Mouse (Mus musculus): ENCODE data around the gene Cacna1c. TPM values are rescaled to one million over a fixed set of nuclear protein-coding genes. Genes with fewer than 3 reads are reported as not detected.

The Cacna1c gene
- polyA plus RNA-seq, 1 experiment from 2014 or later: 7.1 TPM

DNA sequence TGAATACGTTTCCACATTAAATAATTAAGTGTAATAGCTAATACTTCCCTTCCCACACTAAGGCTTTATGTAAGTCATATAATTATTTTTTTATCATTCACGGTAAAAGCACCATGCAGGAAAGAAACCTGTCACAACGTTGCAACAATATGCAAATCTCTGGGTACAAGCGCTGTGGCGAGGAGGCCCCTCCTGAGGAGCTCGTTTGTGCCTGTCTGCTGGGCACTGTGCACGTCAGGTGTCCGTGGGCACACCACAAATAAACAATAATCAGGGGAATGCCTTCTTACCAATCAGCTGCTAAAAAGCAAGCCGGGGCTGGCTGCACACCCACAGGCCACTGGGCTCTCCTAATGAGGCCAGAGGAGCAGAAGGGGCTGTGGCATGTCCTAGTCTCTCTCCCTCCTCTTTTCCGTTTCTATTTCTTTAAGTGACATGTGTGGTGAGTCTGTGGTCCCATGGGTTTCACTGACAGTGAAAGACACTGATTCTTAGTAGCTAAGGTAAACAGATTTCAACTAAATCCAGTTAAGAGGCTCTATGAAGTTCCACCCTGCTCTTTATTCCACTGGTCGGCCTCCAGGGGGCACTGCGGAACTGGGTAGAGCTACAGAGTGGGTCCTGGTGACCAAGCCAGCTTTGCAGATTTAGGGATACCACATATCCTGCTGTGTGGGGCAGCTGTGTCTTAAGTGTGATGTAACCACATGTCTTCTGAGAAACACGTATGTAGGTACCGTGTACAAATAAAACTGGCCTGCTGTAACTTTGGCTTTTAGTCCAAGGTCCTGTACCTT is 549.8 kb downstream of the Cacna1c start:
- Histone ChIP-seq H3K4me3 (replicated peaks; ENCODE audit: low read depth, low read length) (no peak overlapping the region), H3K4me2 (ENCODE audit: low read length) (no peak overlapping the region), H3K27ac (replicated peaks; ENCODE audit: low read depth, low read length) (no peak overlapping the region), H3K9me3 (ENCODE audit: control insufficient read depth, low read length) (no peaks in the 10 kb centered on the region), H3K9ac (replicated peaks; ENCODE audit: low read length) (no peak overlapping the region), H3K27me3 (ENCODE audit: control insufficient read depth, insufficient read depth, low read length) (no peaks in the 10 kb centered on the region), H3K36me3 (ENCODE audit: control insufficient read depth, insufficient read depth, low read length) (peaks cover 6% of the 10 kb centered on the region), H3K4me1 (ENCODE audit: control insufficient read depth, insufficient read depth, low read length) (no peaks in the 10 kb centered on the region)
- 43% methylated on average over 14 of the region's 14 CpGs for WGBS
- ATAC-seq (ENCODE audit: low FRiP score, low TSS enrichment) (peak; percentile 75), DNase-seq (peak; percentile 84)

GRCm38 (mm10) chr6:118644866-118645265 is 551.4 kb downstream of the Cacna1c start:
- DNase-seq: no peak
- no peak overlapping the region for H3K27ac ChIP-seq (replicated peaks; ENCODE audit: low read depth, low read length)
- H3K4me3 ChIP-seq (replicated peaks; ENCODE audit: low read depth, low read length): no peak overlapping the region
- H3K4me1 ChIP-seq (ENCODE audit: control insufficient read depth, insufficient read depth, low read length): no peaks in the 10 kb centered on the region
- H3K9ac ChIP-seq (replicated peaks; ENCODE audit: low read length): no peak overlapping the region
- H3K27me3 ChIP-seq (ENCODE audit: control insufficient read depth, insufficient read depth, low read length): no peaks in the 10 kb centered on the region
- H3K9me3 ChIP-seq (ENCODE audit: control insufficient read depth, low read length): no peaks in the 10 kb centered on the region
- ATAC-seq (ENCODE audit: low FRiP score, low TSS enrichment): no peak
- H3K4me2 ChIP-seq (ENCODE audit: low read length): no peak overlapping the region
- H3K36me3 ChIP-seq (ENCODE audit: control insufficient read depth, insufficient read depth, low read length): no peaks in the 10 kb centered on the region
- WGBS: 89% methylated on average over 12 of the region's 12 CpGs

- H3K9ac ChIP-seq (replicated peaks; ENCODE audit: low read length): no peak overlapping the region
- H3K27ac ChIP-seq (replicated peaks; ENCODE audit: low read depth, low read length): no peak overlapping the region
- ATAC-seq (ENCODE audit: low FRiP score, low TSS enrichment) (no peak), DNase-seq (no peak)
- H3K27me3 ChIP-seq (ENCODE audit: control insufficient read depth, insufficient read depth, low read length): no peaks in the 10 kb centered on the region
- 93% methylated on average over 2 of the region's 2 CpGs for WGBS
- H3K9me3 ChIP-seq (ENCODE audit: control insufficient read depth, low read length): no peaks in the 10 kb centered on the region
- no peaks in the 10 kb centered on the region for H3K4me1 ChIP-seq (ENCODE audit: control insufficient read depth, insufficient read depth, low read length)
- no peaks in the 10 kb centered on the region for H3K36me3 ChIP-seq (ENCODE audit: control insufficient read depth, insufficient read depth, low read length)
- H3K4me3 ChIP-seq (replicated peaks; ENCODE audit: low read depth, low read length): no peak overlapping the region
- H3K4me2 ChIP-seq (ENCODE audit: low read length): no peak overlapping the region
Measured at GRCm38 (mm10) chr6:118643541-118643940, 552.7 kb downstream of the Cacna1c start.

DNA sequence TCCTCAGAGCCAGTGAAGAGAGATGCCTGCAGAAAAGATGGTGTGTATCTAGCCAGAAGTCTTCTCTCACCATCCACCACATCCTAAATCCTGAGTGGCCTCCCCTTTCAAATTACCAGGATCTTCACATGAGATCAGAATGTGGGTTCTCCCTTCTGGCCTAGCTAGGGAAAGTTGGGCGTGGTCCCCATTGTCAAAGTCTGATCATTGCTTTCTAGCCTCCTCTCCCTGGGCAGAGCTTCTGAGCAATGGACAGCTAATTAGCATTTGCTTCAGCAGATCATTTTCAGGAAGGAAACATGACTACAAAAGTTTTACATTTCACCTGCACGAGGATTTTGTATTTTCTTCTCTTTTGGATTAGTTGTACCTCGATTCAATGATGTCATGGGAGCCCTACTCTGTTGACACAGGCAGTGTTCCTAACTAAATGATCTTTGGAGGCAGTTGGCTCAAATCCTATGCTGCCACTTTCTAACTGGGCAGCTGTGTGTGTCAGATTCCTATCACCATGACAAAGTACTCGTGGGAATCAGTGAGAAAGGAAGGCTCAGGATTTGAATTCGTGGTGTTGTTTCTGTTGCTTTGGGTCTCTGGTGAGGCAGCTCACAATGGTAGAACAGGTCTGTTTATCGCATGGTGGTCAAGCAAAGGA is 554.4 kb downstream of the Cacna1c start:
- Histone ChIP-seq H3K27ac (replicated peaks; ENCODE audit: low read depth, low read length) (no peak overlapping the region), H3K36me3 (ENCODE audit: control insufficient read depth, insufficient read depth, low read length) (peaks cover 12% of the 10 kb centered on the region), H3K9ac (replicated peaks; ENCODE audit: low read length) (no peak overlapping the region), H3K4me3 (replicated peaks; ENCODE audit: low read depth, low read length) (no peak overlapping the region), H3K4me2 (ENCODE audit: low read length) (no peak overlapping the region), H3K4me1 (ENCODE audit: control insufficient read depth, insufficient read depth, low read length) (no peaks in the 10 kb centered on the region), H3K27me3 (ENCODE audit: control insufficient read depth, insufficient read depth, low read length) (no peaks in the 10 kb centered on the region), H3K9me3 (ENCODE audit: control insufficient read depth, low read length) (peaks cover 11% of the 10 kb centered on the region)
- 78% methylated on average over 6 of the region's 6 CpGs for WGBS
- ATAC-seq (ENCODE audit: low FRiP score, low TSS enrichment) (no peak), DNase-seq (no peak)

- H3K4me1 ChIP-seq (ENCODE audit: control insufficient read depth, insufficient read depth, low read length): no peaks in the 10 kb centered on the region
- 57% methylated on average over 2 of the region's 2 CpGs for WGBS
- no peak overlapping the region for H3K9ac ChIP-seq (replicated peaks; ENCODE audit: low read length)
- H3K36me3 ChIP-seq (ENCODE audit: control insufficient read depth, insufficient read depth, low read length): peaks cover 15% of the 10 kb centered on the region
- no peak for DNase-seq
- H3K27me3 ChIP-seq (ENCODE audit: control insufficient read depth, insufficient read depth, low read length): no peaks in the 10 kb centered on the region
- H3K9me3 ChIP-seq (ENCODE audit: control insufficient read depth, low read length): peaks cover 15% of the 10 kb centered on the region
- H3K27ac ChIP-seq (replicated peaks; ENCODE audit: low read depth, low read length): no peak overlapping the region
- no peak overlapping the region for H3K4me3 ChIP-seq (replicated peaks; ENCODE audit: low read depth, low read length)
- no peak for ATAC-seq (ENCODE audit: low FRiP score, low TSS enrichment)
- H3K4me2 ChIP-seq (ENCODE audit: low read length): no peak overlapping the region
Measured at GRCm38 (mm10) chr6:118639816-118640215, 556.4 kb downstream of the Cacna1c start.

GRCm38 (mm10) chr6:118638911-118639310 is 557.3 kb downstream of the Cacna1c start:
- no peak overlapping the region for H3K9ac ChIP-seq (replicated peaks; ENCODE audit: low read length)
- H3K36me3 ChIP-seq (ENCODE audit: control insufficient read depth, insufficient read depth, low read length): peaks cover 15% of the 10 kb centered on the region
- H3K4me2 ChIP-seq (ENCODE audit: low read length): no peak overlapping the region
- no peaks in the 10 kb centered on the region for H3K27me3 ChIP-seq (ENCODE audit: control insufficient read depth, insufficient read depth, low read length)
- peaks cover 15% of the 10 kb centered on the region for H3K9me3 ChIP-seq (ENCODE audit: control insufficient read depth, low read length)
- H3K4me3 ChIP-seq (replicated peaks; ENCODE audit: low read depth, low read length): no peak overlapping the region
- no peak for ATAC-seq (ENCODE audit: low FRiP score, low TSS enrichment)
- WGBS: 91% methylated on average over 2 of the region's 2 CpGs
- no peak for DNase-seq
- H3K27ac ChIP-seq (replicated peaks; ENCODE audit: low read depth, low read length): no peak overlapping the region
- H3K4me1 ChIP-seq (ENCODE audit: control insufficient read depth, insufficient read depth, low read length): no peaks in the 10 kb centered on the region

- Histone ChIP-seq H3K36me3 (ENCODE audit: control insufficient read depth, insufficient read depth, low read length) (peaks cover 8% of the 10 kb centered on the region), H3K4me2 (ENCODE audit: low read length) (no peak overlapping the region), H3K4me3 (replicated peaks; ENCODE audit: low read depth, low read length) (no peak overlapping the region), H3K27ac (replicated peaks; ENCODE audit: low read depth, low read length) (no peak overlapping the region), H3K4me1 (ENCODE audit: control insufficient read depth, insufficient read depth, low read length) (no peaks in the 10 kb centered on the region), H3K27me3 (ENCODE audit: control insufficient read depth, insufficient read depth, low read length) (no peaks in the 10 kb centered on the region), H3K9ac (replicated peaks; ENCODE audit: low read length) (no peak overlapping the region), H3K9me3 (ENCODE audit: control insufficient read depth, low read length) (peaks cover 11% of the 10 kb centered on the region)
- ATAC-seq (ENCODE audit: low FRiP score, low TSS enrichment): no peak
- DNase-seq: no peak
- 92% methylated on average over 2 of the region's 2 CpGs for WGBS
Measured at GRCm38 (mm10) chr6:118632491-118632890, 563.7 kb downstream of the Cacna1c start.

DNA sequence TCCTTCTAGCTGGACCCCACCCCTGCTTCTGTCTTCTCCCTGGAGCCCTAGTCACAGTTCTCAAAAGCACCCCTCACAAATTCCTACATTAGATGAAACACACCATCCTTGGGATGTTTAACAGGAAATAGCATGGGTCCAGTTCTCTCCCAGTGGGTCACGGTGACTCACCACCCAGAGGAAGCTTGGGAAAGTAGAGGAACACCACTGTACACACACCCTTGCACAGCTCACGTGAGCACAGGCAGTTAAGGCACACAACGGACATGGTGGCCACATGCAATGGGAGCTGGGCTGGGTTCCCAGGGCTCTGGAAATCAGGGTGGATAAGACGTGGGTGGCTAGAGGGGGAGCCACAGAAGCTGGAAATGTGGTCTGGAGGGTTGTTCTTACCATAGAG is 566.2 kb downstream of the Cacna1c start:
- ATAC-seq (ENCODE audit: low FRiP score, low TSS enrichment): no peak
- no peak for DNase-seq
- Histone ChIP-seq H3K4me1 (ENCODE audit: control insufficient read depth, insufficient read depth, low read length) (no peaks in the 10 kb centered on the region), H3K36me3 (ENCODE audit: control insufficient read depth, insufficient read depth, low read length) (no peaks in the 10 kb centered on the region), H3K4me2 (ENCODE audit: low read length) (no peak overlapping the region), H3K27me3 (ENCODE audit: control insufficient read depth, insufficient read depth, low read length) (no peaks in the 10 kb centered on the region), H3K9ac (replicated peaks; ENCODE audit: low read length) (no peak overlapping the region), H3K27ac (replicated peaks; ENCODE audit: low read depth, low read length) (no peak overlapping the region), H3K9me3 (ENCODE audit: control insufficient read depth, low read length) (no peaks in the 10 kb centered on the region), H3K4me3 (replicated peaks; ENCODE audit: low read depth, low read length) (no peak overlapping the region)
- WGBS: 83% methylated on average over 4 of the region's 4 CpGs

DNA sequence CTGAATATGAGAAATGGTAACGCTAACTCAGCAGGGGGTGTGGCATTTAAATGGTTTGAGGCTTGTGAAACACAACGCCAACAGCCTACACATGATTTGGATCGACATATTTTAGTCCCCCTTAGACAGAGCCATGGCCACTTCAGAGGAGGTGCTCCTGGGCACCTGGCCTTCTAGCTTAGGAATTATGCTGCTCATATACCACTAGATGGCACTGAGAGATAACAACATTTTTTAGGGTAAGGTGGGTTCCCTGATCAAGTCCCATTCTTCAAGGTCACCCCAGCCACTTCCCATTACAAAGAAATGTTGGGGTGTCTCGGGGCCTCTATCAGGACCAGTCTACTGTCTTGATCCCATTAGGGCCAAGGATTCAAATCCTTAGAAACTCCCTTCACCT is 570.0 kb downstream of the Cacna1c start:
- no peaks in the 10 kb centered on the region for H3K4me1 ChIP-seq (ENCODE audit: control insufficient read depth, insufficient read depth, low read length)

More for the DNA sequence above, 570.0 kb downstream of the Cacna1c start:
- Histone ChIP-seq H3K4me3 (replicated peaks; ENCODE audit: low read depth, low read length) (no peak overlapping the region), H3K36me3 (ENCODE audit: control insufficient read depth, insufficient read depth, low read length) (no peaks in the 10 kb centered on the region), H3K4me2 (ENCODE audit: low read length) (no peak overlapping the region), H3K27me3 (ENCODE audit: control insufficient read depth, insufficient read depth, low read length) (no peaks in the 10 kb centered on the region), H3K9me3 (ENCODE audit: control insufficient read depth, low read length) (no peaks in the 10 kb centered on the region), H3K27ac (replicated peaks; ENCODE audit: low read depth, low read length) (no peak overlapping the region), H3K9ac (replicated peaks; ENCODE audit: low read length) (no peak overlapping the region)
- peak; percentile 60 for DNase-seq
- no peak for ATAC-seq (ENCODE audit: low FRiP score, low TSS enrichment)
- WGBS: 63% methylated on average over 4 of the region's 4 CpGs

Data from midbrain, embryonic 14.5 days (tissue).